Mouse (Mus musculus) adrenal gland (tissue): Measurements from ENCODE around the gene Mepce.

Experiments used
- intact Hi-C: fragments of 180-260 bp; cut with DNase I; formaldehyde crosslinking; loops from one replicate; pipeline ENCODE4 v1.15.1; 2025

Mepce gene

DNA sequence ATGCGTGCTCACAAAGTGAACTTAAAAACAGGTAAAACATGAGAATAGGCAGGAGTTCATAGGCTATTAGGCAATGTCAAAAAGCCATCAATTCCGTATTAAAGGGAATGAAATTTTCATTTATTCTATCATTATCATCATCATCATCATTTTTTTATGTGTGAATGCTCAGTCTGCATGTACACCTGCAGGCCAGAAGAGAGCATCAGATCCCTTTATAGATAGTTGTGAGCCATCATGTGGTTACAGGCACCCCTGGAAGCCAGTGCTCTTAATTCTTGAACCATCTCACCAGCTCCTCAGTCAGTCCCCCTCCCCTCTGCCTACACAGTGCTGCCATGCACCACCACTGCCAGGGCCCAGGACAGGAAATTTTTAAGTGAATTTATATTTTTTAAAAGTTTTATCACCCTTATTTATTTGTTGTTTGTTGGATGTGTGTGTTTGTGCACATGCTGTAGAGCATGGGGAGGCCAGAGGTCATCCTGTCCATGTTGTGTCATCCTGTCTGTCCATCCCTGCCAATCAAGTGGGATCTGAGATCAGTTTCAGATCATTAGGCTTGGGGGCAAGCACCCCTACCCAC is 1.6 kb upstream of the Mepce start:
- intact Hi-C loops = no loop called here

DNA sequence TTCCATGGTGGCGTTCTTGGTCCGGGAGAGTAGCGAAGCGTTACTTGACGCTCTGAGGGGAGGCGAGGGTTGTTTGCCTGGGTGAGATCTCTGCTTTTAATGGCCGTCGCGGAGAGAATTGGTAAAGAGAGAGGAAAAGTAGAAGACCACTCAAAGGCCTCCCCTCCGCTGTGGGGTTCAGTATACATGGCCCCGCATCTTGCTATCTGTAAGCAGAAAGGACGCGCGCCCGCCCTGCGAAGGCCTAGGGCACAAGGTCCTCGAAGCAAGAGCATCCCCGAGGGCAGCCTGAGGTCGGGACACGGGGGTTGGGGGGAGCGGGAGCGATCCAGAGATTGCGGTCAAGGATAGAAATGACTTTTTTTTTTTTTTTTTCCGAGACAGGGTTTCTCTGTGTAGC is 716 bp upstream of the Mepce start:
- intact Hi-C loops = no loop called here

DNA sequence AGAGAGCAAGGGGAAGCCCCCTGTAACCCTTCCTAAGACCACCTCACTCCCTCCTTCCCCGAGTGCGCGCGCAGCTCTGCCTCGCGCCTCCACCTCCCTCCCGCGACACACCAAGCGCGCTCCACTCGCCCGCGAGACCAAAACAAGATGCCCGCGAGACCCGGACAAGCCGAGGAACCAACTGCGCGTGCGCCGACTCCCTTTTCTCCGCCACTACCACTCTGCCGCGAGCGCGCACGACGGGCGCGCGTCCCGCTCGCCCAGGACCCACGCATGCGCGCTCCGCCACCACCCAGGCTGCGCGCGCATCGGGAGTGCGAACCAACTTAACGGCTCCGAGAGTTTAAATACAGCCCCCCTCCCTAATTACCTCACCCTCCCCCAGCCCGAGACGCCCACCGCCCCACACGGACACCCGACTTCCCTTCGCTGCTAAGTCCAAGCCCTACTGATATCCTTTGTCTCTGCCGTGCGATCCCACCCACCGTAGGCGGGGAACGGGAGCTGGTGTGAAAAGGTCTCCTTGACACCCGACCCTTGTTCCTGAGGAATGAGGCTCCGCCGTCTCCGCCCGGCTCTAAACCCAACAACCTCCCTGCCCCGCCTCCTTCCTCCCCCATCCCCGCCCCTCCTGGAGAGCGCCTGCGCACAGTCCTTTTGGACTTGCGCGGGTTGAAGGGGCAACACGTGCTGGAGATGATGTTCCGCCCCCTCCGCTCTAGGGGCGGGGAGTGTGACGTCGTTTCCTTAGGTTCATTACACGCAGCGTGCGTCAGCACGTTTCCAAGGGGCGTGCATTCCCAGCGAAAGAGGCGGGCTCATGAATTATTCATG is 1.1 kb downstream of the Mepce start:
- intact Hi-C loops = no loop called here

- intact Hi-C loops = no loop called here
These were observed 2.1 kb downstream of the Mepce start for GRCm38 (mm10) chr5:137785164-137786031.

GRCm38 (mm10) chr5:137784546-137784945 is 2.9 kb downstream of the Mepce start:
- intact Hi-C loops = no loop called here

- intact Hi-C loops = no loop called here
These were observed 3.4 kb downstream of the Mepce start for GRCm38 (mm10) chr5:137783901-137784540.

GRCm38 (mm10) chr5:137782776-137783522 is 4.5 kb downstream of the Mepce start:
- intact Hi-C loops = no loop called here

DNA sequence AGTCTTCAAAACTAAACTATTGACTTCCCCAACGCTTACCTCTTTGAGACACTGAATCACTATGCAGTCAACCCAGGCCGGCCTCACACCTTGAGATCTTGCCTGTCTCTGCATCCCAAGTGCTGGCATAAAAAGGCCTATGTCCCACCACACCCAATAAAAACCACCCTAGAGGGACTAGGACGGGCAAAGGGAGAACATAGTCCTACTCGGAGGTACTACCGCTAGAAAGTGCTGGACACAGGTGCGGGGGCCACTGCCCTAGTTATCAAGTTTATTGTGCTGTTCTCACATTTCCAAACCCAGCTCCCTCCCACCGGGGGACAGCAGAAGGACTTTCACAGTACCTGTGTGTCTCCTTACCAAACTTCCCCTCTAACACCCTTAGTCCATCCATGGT is 5.8 kb downstream of the Mepce start:
- intact Hi-C loops = no loop called here

DNA sequence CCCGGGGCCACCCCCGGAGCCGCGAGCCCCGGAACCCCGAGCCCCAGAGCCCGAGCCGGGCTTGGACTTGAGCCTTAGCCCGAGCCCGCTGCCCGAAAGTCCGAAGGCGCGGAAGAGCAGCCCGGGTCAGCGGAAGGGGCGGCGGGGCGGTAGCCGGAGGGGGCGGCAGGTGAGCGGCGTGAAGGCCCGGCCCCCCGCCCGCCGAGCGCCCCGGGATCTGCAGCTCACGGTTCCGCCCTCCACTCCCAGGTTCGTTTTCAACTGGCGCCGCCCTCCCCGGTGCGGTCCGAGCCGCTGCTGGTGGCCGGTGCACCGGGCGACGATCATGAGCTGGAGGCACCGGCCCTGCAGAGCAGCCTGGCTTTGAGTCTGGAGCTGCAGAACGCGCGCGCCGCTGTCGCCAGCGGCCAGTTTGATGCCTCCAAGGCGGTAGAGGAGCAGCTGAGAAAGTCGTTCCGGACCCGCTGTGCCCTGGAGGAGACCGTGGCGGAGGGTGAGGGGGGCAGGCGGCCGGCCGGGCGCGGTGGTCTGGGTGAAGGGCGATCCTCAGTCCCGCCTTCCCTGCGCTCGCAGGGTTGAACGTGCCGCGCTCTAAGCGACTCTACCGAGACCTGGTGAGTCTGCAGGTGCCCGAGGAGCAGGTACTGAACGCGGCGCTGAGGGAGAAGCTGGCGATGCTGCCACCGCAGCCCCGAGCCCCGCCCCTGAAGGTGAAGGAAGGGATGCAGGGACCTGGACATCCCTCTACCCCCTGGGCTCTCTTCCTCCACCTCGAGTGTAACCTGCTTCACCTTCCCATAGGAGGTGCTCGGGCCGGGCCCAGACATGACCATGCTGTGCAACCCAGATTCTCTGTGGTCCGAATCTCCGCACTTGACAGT is 8.2 kb downstream of the Mepce start:
- intact Hi-C loops = no loop called here

- intact Hi-C loops = no loop called here
These were observed 8.8 kb downstream of the Mepce start, which contains the start of gene Ppp1r35 for GRCm38 (mm10) chr5:137778635-137779034. Gene Ppp1r35 (plus strand): TSS chr5:137778849.

DNA sequence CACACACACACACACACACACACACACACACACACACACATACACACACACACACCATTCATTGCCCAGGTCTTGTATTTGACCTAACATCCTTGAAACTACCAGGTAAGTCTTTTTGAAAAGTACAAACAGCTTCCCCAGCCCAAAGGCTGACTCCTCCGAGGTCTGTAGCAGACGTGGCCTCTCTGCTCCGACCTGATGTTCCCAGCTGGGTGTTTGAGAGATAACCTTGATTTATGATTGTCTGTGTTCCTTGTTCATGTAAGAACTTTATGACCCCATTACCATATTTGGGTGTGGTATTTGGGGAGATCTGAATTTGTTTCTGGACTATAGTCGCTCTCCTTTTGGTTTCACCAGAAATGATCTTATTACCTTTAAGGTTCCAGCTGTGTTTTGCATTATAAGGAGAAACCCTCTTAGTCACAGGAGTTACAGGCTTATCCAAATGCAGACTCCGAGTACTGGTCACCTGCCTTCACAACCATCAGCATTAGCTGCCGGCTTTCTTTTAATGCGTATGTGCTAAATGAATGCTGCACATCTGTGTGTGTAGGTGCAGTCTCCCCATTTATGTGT is 10.1 kb downstream of the Mepce start:
- intact Hi-C loops = no loop called here

- intact Hi-C loops = no loop called here
These were observed 11.0 kb downstream of the Mepce start for GRCm38 (mm10) chr5:137776408-137776918.

- intact Hi-C loops = no loop called here
These were observed 11.7 kb downstream of the Mepce start for GRCm38 (mm10) chr5:137775587-137776290.

GRCm38 (mm10) chr5:137772755-137773154 is 14.7 kb downstream of the Mepce start:
- intact Hi-C loops = no loop called here

- intact Hi-C loops = no loop called here
These were observed 16.7 kb downstream of the Mepce start for GRCm38 (mm10) chr5:137770709-137771108.

GRCm38 (mm10) chr5:137768475-137768874 is 19.0 kb downstream of the Mepce start:
- intact Hi-C loops = no loop called here

DNA sequence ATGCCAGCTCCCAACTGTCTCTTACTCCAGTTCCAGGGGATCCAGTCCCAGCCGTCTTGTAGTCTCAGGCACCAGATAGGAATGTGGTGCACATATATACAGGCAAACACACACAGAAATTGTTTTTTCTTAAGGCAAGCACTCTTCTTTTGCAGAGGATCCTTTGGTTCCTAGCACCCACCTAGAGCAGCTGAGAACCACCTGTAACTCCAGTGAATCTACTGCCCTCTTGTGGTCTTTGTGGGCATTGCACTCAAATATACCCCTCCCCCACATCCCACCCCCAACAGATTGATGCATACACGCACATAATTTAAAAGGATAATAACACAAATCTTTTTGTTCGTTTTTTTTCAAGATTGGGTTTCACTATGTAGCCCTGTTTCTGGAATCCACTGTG is 21.2 kb downstream of the Mepce start:
- intact Hi-C loops = no loop called here

DNA sequence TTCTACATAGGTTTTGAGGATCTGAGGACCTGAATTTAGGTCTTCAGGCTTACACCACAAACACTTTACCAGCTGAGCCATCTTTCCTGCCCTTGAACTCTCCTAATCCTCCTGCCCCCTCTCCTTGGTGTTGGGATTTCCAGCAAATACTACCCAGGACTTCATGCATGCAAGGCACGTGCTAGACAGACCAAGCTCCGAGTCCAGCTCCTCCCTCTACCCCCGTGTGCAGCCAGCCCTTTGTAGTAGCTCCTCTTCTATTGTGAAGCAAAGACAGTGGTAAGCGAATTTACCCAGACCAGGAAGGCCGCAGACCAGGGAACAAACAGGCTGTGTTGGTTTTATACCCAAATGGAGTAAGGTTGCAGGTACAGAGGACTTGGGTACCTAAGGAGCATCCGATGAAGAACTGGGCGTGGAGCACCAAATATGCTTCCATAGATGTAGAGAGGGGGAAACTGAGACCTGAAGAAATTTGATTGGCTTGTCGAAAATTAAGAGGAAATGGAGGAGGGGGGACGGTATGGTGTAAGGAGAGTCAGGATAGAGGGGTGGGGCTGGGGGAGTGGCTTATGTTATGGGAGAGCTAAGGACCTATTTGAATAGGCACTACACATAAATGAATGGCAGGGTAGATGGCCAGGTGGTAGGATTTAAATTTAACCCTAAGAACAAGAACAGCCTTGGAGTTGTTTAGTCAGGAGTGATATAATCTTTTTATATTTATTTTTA is 22.7 kb downstream of the Mepce start:
- intact Hi-C loops = no loop called here
